Mouse (Mus musculus): Measurements from ENCODE around the gene Casc4. TPM values are rescaled to one million over a fixed set of nuclear protein-coding genes. Genes with fewer than 3 reads are reported as not detected.

Gene Casc4
- polyA plus RNA-seq (2016; fragmentation: Nextera tagmentation; extraction: Ambion mirVana) = 9.8 and 11.8 TPM in 2 replicates

DNA sequence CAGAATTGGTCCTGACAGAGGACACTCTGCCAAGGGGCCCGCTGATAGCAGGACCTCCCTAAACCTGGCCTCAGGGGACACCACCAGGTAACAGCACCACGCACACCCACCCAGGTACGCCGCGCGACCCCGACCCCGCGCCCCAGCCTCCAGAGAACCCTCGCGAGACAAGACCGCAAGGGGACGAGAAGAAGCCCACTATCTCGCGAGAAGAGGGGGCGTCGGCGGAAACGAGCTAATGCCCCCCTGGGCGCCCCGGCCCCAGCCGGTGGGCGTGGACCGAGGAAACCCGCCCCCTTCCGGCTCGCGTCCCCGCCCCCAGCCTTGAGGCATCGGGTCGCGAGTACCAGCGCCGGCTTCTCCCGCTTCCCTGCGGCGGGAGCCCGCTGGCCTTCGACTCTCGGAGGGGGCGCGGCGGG is at the start of gene Casc4:
Gene Casc4 (plus strand): TSS at position 339 of the 419 bp plus-strand sequence.
- ATAC-seq = peak; percentile 89
- peak within 1 kb of the TSS; percentile 81 for H3K9ac ChIP-seq
- H3K27ac ChIP-seq = peak within 1 kb of the TSS; percentile 58; the same call in 1 of the 2 replicates
- peaks cover 21% of the 10 kb centered on the region for H3K4me1 ChIP-seq
- 0 out of 2 replicates have a peak, but pooled peaks cover 10% of the 10 kb centered on the region for H3K27me3 ChIP-seq (replicated peaks)
- H3K9me3 ChIP-seq (replicated peaks) = no peaks in the 10 kb centered on the region
- peak within 1 kb of the TSS; percentile 80 for H3K4me3 ChIP-seq
- under 1% methylated on average over 43 of the region's 43 CpGs for WGBS (ENCODE audit: insufficient replicate concordance)
- peak within 1 kb of the TSS; percentile 98 for H3K4me2 ChIP-seq
- H3K36me3 ChIP-seq = no peaks in the 10 kb centered on the region

DNA sequence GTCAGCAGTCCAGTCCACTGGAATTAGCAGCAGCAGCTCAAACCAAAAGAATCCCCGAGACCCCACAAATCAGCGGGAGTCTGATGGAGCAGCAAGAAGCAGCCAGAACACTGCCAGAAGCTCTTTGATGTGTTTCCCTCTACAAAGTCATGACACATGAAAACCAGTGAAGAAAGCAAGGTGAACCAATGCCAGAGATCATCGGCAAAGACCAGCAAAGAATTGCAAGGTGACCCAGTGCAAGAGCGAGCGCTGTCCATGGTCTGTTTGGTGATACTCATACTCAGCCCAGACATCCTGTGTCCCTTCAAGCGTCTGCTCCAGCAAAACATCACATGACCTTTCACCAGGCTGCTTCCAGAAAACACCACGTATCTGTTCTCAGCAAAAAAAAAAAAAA is 45.0 kb upstream of the Casc4 start:
- H3K4me2 ChIP-seq = no peak overlapping the region
- no peak overlapping the region for H3K4me3 ChIP-seq
- no peaks in the 10 kb centered on the region for H3K36me3 ChIP-seq
- 76% methylated on average over 7 of the region's 7 CpGs for WGBS (ENCODE audit: insufficient replicate concordance)
- H3K4me1 ChIP-seq = no peaks in the 10 kb centered on the region
- H3K9me3 ChIP-seq (replicated peaks) = no peaks in the 10 kb centered on the region
- no peak for ATAC-seq
- no peak overlapping the region for H3K27ac ChIP-seq
- peaks cover 4% of the 10 kb centered on the region; the same call in 1 of the 2 replicates for H3K27me3 ChIP-seq (replicated peaks)
- H3K9ac ChIP-seq = no peak overlapping the region

DNA sequence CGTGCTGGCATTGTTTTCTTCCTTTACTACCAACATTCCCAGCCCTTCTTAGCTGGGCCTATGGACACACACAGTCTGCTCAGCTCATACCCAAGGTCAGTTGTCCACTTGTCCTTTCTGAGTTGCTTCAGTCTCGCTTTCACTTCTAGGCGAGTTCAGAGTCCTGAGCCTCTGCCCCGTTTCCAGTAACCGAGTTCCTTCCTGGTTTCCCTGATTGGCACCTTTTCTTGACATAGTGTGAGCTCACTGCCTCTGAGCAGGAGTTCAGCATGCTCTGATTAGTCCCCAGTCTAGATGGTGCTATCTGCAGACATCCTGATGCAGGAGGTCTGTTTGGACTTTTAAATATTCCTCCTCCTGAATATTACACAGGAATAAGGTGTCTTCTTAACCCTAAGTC is 42.1 kb upstream of the Casc4 start:
- 39% methylated on average over 5 of the region's 5 CpGs for WGBS (ENCODE audit: insufficient replicate concordance)
- Histone ChIP-seq H3K27me3 (replicated peaks) (no peaks in the 10 kb centered on the region), H3K9ac (no peak overlapping the region), H3K9me3 (replicated peaks) (no peaks in the 10 kb centered on the region), H3K36me3 (no peaks in the 10 kb centered on the region), H3K4me3 (no peak overlapping the region), H3K4me2 (no peak overlapping the region), H3K4me1 (no peaks in the 10 kb centered on the region), H3K27ac (no peak overlapping the region)
- no peak for ATAC-seq

DNA sequence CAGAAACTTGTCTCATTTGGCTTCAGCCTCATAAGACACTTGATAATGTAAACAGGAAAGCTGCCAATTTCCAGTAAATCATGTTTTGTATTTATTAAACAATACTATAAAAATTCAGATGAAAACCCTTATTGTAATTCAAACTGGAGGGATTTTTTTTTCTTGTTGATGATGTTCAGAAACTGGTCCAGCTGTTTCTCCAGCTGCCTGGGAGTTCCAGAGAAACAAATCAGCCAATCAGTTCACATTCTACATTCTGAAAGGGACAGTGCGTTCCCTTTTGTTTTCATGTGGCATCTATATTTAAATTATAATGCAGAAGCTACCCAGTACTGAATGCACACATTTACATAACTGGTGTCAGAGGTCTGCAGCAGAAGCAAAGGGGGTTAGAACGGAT is 40.6 kb upstream of the Casc4 start:
- WGBS (ENCODE audit: insufficient replicate concordance) = 56% methylated on average over 2 of the region's 2 CpGs

DNA sequence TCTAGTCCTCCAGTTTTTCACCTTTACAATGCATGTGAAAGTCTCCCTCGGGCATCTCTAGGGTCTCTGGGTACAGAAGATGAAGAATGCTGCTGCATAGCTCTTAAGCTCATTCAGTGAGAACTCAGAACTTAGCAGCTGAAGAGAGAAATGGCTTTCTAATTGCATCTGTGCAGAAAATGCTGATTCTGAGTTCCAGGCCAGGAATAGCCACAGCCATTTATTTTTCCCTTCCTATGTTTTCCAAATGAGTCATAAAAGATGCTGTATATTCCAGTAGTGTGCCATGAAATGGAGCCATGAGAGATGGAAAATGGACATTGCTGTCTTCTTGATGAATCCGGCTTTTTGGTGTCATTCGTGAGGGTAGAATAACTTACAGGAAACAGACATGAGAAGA is 38.4 kb upstream of the Casc4 start:
- Histone ChIP-seq H3K9ac (no peak overlapping the region), H3K27me3 (replicated peaks) (no peaks in the 10 kb centered on the region), H3K4me1 (no peaks in the 10 kb centered on the region), H3K9me3 (replicated peaks) (no peaks in the 10 kb centered on the region), H3K36me3 (no peaks in the 10 kb centered on the region), H3K4me3 (no peak overlapping the region), H3K27ac (no peak overlapping the region), H3K4me2 (no peak overlapping the region)
- ATAC-seq = no peak
- WGBS (ENCODE audit: insufficient replicate concordance) = 66% methylated on average over 3 of the region's 3 CpGs

More for the DNA sequence above, 40.6 kb upstream of the Casc4 start:
- Histone ChIP-seq H3K9me3 (replicated peaks) (no peaks in the 10 kb centered on the region), H3K27ac (no peak overlapping the region), H3K4me1 (no peaks in the 10 kb centered on the region), H3K27me3 (replicated peaks) (no peaks in the 10 kb centered on the region), H3K4me2 (no peak overlapping the region), H3K9ac (no peak overlapping the region), H3K4me3 (no peak overlapping the region), H3K36me3 (no peaks in the 10 kb centered on the region)
- ATAC-seq = no peak

DNA sequence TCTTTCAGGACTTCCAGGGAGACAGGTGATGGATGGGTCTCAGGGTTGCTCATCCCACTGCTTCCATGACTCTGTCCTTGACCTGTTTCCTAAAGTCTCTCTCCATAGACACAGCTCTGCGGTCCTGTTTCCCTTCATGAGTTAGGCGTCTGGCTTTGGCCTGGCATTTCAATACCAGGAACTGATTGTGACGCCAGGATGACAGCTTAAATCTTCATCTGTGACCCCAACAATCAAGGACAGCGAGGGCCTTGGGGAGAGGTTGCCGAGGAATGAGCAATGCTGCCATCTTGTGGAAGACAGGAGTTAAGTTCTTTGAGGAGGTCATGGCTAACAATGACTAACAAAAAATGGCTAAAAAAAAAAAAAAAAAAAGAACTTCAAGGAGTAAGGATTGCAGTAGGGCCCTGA is 34.3 kb upstream of the Casc4 start:
- H3K27me3 ChIP-seq (replicated peaks) = no peaks in the 10 kb centered on the region; the same call in 1 of the 2 replicates
- H3K9me3 ChIP-seq (replicated peaks) = no peaks in the 10 kb centered on the region
- ATAC-seq = no peak
- no peak overlapping the region for H3K4me3 ChIP-seq
- no peak overlapping the region for H3K27ac ChIP-seq
- WGBS (ENCODE audit: insufficient replicate concordance) = 11% methylated on average over 5 of the region's 5 CpGs
- no peaks in the 10 kb centered on the region for H3K36me3 ChIP-seq
- H3K9ac ChIP-seq = no peak overlapping the region
- H3K4me1 ChIP-seq = no peaks in the 10 kb centered on the region
- H3K4me2 ChIP-seq = no peak overlapping the region

DNA sequence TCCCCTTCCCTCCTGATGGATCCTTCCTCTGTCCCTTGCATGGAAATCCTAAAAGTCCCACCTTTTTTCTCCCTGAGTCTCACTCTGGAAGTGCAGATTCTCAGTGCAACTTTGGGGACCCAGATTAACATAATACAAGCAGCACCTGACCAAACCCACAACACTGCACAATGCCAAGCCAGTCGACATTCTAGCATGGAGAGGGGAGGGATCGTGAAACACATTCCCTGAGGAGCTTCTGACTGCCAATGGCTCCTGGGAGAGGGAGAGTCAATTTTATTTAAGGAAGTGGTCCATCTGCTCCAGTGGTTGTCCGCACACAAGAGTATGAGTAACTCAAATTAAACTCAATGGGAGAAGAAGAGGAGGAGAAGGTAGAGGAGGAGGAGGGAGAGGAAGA is 31.8 kb upstream of the Casc4 start:
- no peak overlapping the region for H3K9ac ChIP-seq
- H3K27ac ChIP-seq = no peak overlapping the region
- 25% methylated on average over 3 of the region's 3 CpGs for WGBS (ENCODE audit: insufficient replicate concordance)
- no peak overlapping the region for H3K4me3 ChIP-seq
- H3K9me3 ChIP-seq (replicated peaks) = no peaks in the 10 kb centered on the region
- no peak overlapping the region for H3K4me2 ChIP-seq
- no peaks in the 10 kb centered on the region; the same call in 1 of the 2 replicates for H3K27me3 ChIP-seq (replicated peaks)
- no peaks in the 10 kb centered on the region for H3K36me3 ChIP-seq
- no peak for ATAC-seq
- no peaks in the 10 kb centered on the region for H3K4me1 ChIP-seq

DNA sequence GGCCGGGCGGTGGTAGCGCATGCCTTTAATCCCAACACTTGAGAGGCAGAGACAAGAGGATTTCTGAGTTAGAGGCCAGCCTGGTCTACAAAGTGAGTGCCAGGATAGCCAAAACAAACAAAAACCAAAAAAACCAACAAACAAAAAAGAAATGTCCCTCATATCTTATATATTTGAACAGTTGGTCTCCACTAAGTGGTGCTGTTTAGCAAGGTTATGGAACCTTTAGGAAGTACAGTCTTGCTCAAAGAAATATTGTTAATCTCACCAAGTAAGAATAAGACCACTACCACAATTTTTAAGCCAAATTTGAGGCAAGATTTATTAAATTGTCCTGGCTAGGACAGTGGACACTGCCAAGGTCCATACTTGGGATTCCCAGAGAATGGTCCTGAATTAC is 25.3 kb upstream of the Casc4 start:
- Histone ChIP-seq H3K9me3 (replicated peaks) (no peaks in the 10 kb centered on the region), H3K27me3 (replicated peaks) (no peaks in the 10 kb centered on the region), H3K27ac (no peak overlapping the region), H3K4me3 (no peak overlapping the region), H3K36me3 (no peaks in the 10 kb centered on the region), H3K4me2 (no peak overlapping the region), H3K9ac (no peak overlapping the region), H3K4me1 (peaks cover 8% of the 10 kb centered on the region; the same call in 1 of the 2 replicates)
- 89% methylated on average over 3 of the region's 3 CpGs for WGBS (ENCODE audit: insufficient replicate concordance)
- no peak for ATAC-seq

DNA sequence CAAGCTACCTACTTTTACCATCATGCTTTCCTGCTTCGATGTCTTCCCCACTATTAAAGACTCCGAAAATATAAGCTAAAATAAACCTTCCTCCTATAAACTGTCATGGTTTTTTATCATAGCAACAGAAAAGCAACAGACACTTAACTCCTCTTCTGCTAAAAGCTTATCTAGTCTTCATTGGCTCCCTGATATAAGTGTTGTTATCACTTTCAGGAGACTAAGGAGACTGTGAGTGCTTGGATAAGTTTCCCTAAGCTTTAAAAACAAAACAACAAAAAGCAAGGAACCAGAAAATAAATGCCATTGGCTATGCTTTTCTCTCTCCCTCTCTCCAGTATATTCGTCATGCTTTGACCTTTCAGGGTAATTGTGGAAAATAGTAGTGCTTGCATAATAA is 24.5 kb upstream of the Casc4 start:
- H3K27me3 ChIP-seq (replicated peaks) = no peaks in the 10 kb centered on the region
- ATAC-seq = 0 out of 2 replicates have a peak, but pooled peaks have one; percentile 30
- no peaks in the 10 kb centered on the region for H3K36me3 ChIP-seq
- no peaks in the 10 kb centered on the region for H3K9me3 ChIP-seq (replicated peaks)
- no peak overlapping the region for H3K9ac ChIP-seq
- H3K27ac ChIP-seq = no peak overlapping the region
- 55% methylated on average over 3 of the region's 3 CpGs for WGBS (ENCODE audit: insufficient replicate concordance)
- H3K4me1 ChIP-seq = peaks cover 8% of the 10 kb centered on the region; the same call in 1 of the 2 replicates
- no peak overlapping the region for H3K4me3 ChIP-seq
- H3K4me2 ChIP-seq = no peak overlapping the region

DNA sequence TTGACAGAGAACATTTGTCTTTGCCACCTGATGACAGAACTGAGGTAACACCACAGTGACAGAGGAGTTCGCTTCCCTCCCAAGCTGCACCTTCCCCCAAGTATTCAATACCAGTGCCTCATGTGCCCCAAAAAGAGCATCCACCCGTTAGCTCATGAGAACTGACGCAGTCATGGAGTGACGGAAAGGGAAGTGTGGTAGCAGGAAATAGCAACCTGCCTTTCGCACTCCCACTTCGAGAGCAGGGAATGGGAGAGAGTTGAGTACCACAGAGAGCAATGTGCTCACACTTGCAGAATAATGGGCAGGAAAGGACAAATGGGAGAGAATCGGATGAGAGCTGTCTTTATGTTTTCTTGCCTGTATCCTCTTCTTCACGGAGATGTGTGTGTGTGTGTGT is 20.7 kb upstream of the Casc4 start:
- Histone ChIP-seq H3K4me1 (peaks cover 8% of the 10 kb centered on the region; the same call in 1 of the 2 replicates), H3K4me2 (no peak overlapping the region), H3K36me3 (no peaks in the 10 kb centered on the region), H3K27me3 (replicated peaks) (no peaks in the 10 kb centered on the region), H3K9me3 (replicated peaks) (no peaks in the 10 kb centered on the region), H3K4me3 (no peak overlapping the region), H3K9ac (no peak overlapping the region), H3K27ac (no peak overlapping the region)
- 51% methylated on average over 8 of the region's 8 CpGs for WGBS (ENCODE audit: insufficient replicate concordance)
- no peak for ATAC-seq

DNA sequence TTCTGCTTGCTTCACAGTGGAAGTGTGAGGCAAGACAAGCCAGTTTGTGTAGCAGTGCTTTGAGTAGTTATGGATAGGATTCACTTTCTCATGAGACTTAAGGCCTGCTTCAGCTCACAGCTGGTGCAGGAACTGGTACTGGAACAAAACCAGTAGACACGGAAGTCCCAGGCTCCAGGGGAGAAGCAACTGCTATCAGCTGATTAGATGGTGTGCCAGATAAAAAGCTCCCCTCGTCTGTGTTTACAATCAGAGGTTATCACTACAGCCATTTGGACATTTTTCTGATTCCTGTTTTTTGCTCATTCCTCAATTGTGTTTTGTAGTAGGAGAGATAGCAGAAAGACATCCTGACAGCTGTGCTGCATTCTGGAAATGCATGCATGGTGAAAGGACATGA is 14.7 kb upstream of the Casc4 start:
- no peak overlapping the region for H3K9ac ChIP-seq
- H3K4me2 ChIP-seq = no peak overlapping the region
- H3K27me3 ChIP-seq (replicated peaks) = no peaks in the 10 kb centered on the region
- WGBS (ENCODE audit: insufficient replicate concordance) = 24% methylated on average over 2 of the region's 2 CpGs
- no peak overlapping the region for H3K4me3 ChIP-seq
- no peak overlapping the region for H3K27ac ChIP-seq
- no peaks in the 10 kb centered on the region for H3K9me3 ChIP-seq (replicated peaks)
- H3K4me1 ChIP-seq = no peaks in the 10 kb centered on the region
- no peaks in the 10 kb centered on the region for H3K36me3 ChIP-seq
- no peak for ATAC-seq

DNA sequence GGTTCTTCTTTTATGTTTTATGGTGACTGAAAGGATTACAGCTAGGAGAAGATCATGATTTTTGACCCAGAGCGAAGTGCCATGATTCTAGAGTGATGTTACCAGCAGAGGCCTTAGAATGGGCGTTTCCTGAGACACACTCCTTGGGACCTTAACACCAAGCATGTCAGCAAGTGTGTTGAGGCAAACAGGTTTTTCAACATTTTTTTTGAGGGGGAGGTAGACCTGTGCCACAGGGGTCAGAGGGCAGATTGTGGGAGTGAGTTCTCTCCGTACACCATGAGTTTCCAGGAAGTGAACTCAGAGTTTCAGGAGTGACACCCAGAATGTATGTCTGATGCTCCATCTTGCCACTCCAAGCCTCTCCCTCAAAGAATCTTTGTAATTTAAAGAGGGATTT is 12.8 kb upstream of the Casc4 start:
- no peak overlapping the region for H3K4me2 ChIP-seq
- H3K4me3 ChIP-seq = no peak overlapping the region
- H3K27me3 ChIP-seq (replicated peaks) = peaks cover 5% of the 10 kb centered on the region; the same call in 1 of the 2 replicates
- no peak overlapping the region for H3K27ac ChIP-seq
- no peaks in the 10 kb centered on the region for H3K9me3 ChIP-seq (replicated peaks)
- H3K4me1 ChIP-seq = no peaks in the 10 kb centered on the region
- H3K36me3 ChIP-seq = no peaks in the 10 kb centered on the region
- H3K9ac ChIP-seq = no peak overlapping the region
- ATAC-seq = no peak
- WGBS (ENCODE audit: insufficient replicate concordance) = 69% methylated on average over 3 of the region's 3 CpGs

DNA sequence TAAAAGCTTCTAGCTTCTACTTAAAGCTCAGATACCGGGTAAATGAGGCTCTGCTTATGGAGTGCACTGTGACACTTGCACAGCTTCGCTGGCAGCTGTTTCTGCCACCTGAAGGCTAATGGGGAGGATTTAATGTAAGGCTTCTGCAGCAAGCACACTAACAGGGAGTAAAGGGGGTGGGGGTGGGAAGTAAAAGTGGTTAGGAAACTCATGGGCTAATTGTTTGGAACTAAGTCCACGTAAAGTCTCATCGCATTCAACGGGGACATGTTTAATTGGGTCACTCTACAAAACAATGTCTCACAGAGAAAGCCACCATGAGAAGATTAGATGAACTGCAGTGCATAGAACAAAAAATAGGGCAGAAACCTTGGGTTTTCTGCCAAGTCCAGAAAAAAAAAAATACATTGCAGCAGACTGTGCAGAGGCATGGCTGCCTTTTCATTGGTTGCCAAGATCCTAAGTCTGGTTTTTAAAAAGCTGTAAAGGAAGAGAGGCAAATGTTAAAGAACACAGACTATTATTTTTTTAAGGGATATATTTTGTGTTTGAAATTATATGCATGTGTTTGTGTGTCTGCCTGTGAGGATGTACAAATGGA is 7.3 kb upstream of the Casc4 start:
- H3K36me3 ChIP-seq = no peaks in the 10 kb centered on the region
- H3K27me3 ChIP-seq (replicated peaks) = peaks cover 14% of the 10 kb centered on the region; the same call in 1 of the 2 replicates
- H3K4me2 ChIP-seq = no peak overlapping the region
- no peaks in the 10 kb centered on the region for H3K9me3 ChIP-seq (replicated peaks)
- WGBS (ENCODE audit: insufficient replicate concordance) = 70% methylated on average over 5 of the region's 5 CpGs
- no peaks in the 10 kb centered on the region for H3K4me1 ChIP-seq
- H3K27ac ChIP-seq = no peak overlapping the region
- no peak overlapping the region for H3K9ac ChIP-seq
- ATAC-seq = no peak
- H3K4me3 ChIP-seq = no peak overlapping the region
